Mouse (Mus musculus) midbrain, embryonic 11.5 days (tissue): Measurements from ENCODE around the gene Slc35f3. TPM values are rescaled to one million over a fixed set of nuclear protein-coding genes. Genes with fewer than 3 reads are reported as not detected.
A peak's percentile ranks its signal among the peaks of the same experiment; 100 is the strongest.

Experiments used
- ATAC-seq: fragments of 200-750 bp; cut with Nextera tagmentation; 2 replicates; pipeline ENCODE4 v1.8.0; 2017; ENCODE audit warnings: moderate TSS enrichment, moderate library complexity; ENCODE audit not compliant: low FRiP score
- DNase-seq: peaks from one replicate; pipeline ENCODE4 v3.0.0; 2015; ENCODE audit warnings: low spot score; ENCODE audit errors: missing footprints
- H3K27ac ChIP-seq: fragments of 300-500 bp; sonication (generic); 2 replicates; pipeline ENCODE4 v1.5.1; 2014; ENCODE audit warnings: low read depth, low read length
- H3K27me3 ChIP-seq: fragments of 300-500 bp; sonication (generic); 2 replicates; pipeline ENCODE4 v1.6.1; 2014; ENCODE audit warnings: mild to moderate bottlenecking, low read length, moderate library complexity, mixed read lengths; ENCODE audit not compliant: control insufficient read depth, insufficient read depth
- H3K36me3 ChIP-seq: fragments of 300-500 bp; sonication (generic); 2 replicates; pipeline ENCODE4 v1.6.1; 2014; ENCODE audit warnings: mild to moderate bottlenecking, low read length, moderate library complexity, mixed read lengths; ENCODE audit not compliant: control insufficient read depth, insufficient read depth
- H3K4me1 ChIP-seq: fragments of 300-500 bp; sonication (generic); 2 replicates; pipeline ENCODE4 v1.6.1; 2014; ENCODE audit warnings: low read length; ENCODE audit not compliant: control insufficient read depth, insufficient read depth
- H3K4me2 ChIP-seq: fragments of 300-500 bp; sonication (generic); 2 replicates; pipeline ENCODE4 v1.6.1; 2014; ENCODE audit warnings: mild to moderate bottlenecking, moderate library complexity
- H3K4me3 ChIP-seq: fragments of 300-500 bp; sonication (generic); 2 replicates; pipeline ENCODE4 v1.5.1; 2014; ENCODE audit warnings: low read depth, low read length
- H3K9ac ChIP-seq: fragments of 300-500 bp; sonication (generic); 2 replicates; pipeline ENCODE4 v1.6.1; 2014; ENCODE audit warnings: low read length
- H3K9me3 ChIP-seq: fragments of 300-500 bp; sonication (generic); 2 replicates; pipeline ENCODE4 v1.6.1; 2016; ENCODE audit warnings: low read length; ENCODE audit not compliant: control insufficient read depth
- WGBS: fragments of 180-500 bp; shearing (Covaris S2); extraction: QIAGEN DNeasy Blood & Tissue Kit; methylation state at CpG from one replicate; pipeline ENCODE4 v1.1.7; 2014; 5-methylcytosine and 5-hydroxymethylcytosine counted together
- polyA plus RNA-seq: library from polyadenylated mRNA; unstranded; fragments of >200 nt; fragmentation: Nextera tagmentation; extraction: Ambion mirVana; gene quantifications from 2 replicates; pipeline ENCODE4 v1.2.1, GENCODE M21; 2014

The Slc35f3 gene
- polyA plus RNA-seq, 1 experiment from 2014 or later: not detected

DNA sequence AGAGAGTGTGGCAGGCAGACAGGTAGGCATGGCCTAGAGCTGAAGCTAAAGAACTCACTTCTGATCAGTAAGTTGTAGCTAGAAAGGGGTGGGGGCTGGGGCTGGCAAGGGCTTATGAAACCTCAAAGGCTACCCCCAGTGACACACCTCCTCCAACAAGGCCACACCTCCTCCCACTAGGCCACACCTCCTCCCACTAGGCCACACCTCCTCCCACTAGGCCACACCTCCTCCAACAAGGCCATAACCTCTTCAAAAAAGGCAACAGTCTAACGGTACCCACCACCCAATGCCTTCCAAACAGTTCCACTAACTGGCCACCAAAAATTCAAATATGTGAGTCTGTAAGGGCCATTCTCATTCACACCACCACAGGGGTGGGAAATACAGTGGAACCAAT, 54.9 kb downstream of the Slc35f3 start:
- WGBS: 73% methylated on average over 1 of the region's 1 CpGs
- Histone ChIP-seq H3K4me3 (no peak overlapping the region), H3K27me3 (no peaks in the 10 kb centered on the region), H3K36me3 (no peaks in the 10 kb centered on the region), H3K9me3 (no peaks in the 10 kb centered on the region; the same call in 1 of the 2 replicates), H3K4me2 (no peak overlapping the region), H3K4me1 (no peaks in the 10 kb centered on the region), H3K9ac (no peak overlapping the region), H3K27ac (no peak overlapping the region)
- DNase-seq: no peak
- no peak for ATAC-seq

DNA sequence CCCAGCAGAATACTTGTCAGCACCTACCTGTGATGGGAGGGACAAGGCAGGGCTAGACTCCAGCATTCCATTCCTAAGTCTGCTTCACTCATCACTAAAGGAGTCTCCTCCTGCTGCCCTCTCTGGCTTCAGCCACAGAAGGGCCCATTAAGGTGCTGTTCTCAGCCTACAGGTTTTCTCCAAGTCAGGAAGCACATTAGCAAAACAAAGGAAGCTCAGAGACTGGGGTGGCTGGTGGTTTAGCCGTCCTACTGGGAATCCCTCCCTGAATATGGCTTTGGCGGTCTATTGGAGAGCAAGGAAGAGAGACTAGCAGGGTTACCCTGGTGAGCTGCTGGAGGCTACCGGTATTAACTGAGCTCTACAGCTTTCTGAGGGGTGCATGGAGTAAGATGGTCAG, 59.6 kb downstream of the Slc35f3 start:
- H3K4me1 ChIP-seq: no peaks in the 10 kb centered on the region
- no peak for DNase-seq
- no peaks in the 10 kb centered on the region for H3K27me3 ChIP-seq
- H3K9ac ChIP-seq: no peak overlapping the region
- no peak for ATAC-seq
- no peaks in the 10 kb centered on the region; the same call in 1 of the 2 replicates for H3K9me3 ChIP-seq
- no peak overlapping the region for H3K4me2 ChIP-seq
- H3K36me3 ChIP-seq: no peaks in the 10 kb centered on the region
- no peak overlapping the region for H3K4me3 ChIP-seq
- WGBS: 27% methylated on average over 3 of the region's 3 CpGs
- no peak overlapping the region for H3K27ac ChIP-seq

DNA sequence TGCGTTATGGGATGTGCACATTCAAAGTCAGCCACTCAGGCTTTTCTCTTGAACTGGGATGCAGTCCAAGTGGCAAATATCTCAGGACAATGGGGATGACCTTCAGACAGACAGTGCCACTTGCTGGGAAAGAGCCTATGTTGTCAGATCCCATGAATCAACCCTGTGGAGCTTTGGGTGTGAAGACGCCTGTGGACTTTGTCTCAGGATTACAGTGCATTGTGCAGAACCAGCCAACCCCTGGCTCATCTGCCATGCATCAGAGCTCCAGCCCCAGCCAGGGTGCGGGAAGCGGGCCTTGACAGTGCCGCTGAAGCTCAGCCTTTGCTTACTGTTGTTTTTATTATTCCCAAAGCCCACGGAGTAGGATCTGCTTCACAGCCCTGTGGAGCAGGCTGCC, 60.9 kb downstream of the Slc35f3 start:
- no peak for DNase-seq
- no peak overlapping the region; the same call in 1 of the 2 replicates for H3K27ac ChIP-seq
- H3K9ac ChIP-seq: no peak overlapping the region
- no peaks in the 10 kb centered on the region for H3K36me3 ChIP-seq
- WGBS: 30% methylated on average over 6 of the region's 6 CpGs
- no peaks in the 10 kb centered on the region for H3K4me1 ChIP-seq
- peak; percentile 46; the same call in 1 of the 2 replicates for ATAC-seq
- H3K9me3 ChIP-seq: no peaks in the 10 kb centered on the region; the same call in 1 of the 2 replicates
- H3K4me2 ChIP-seq: no peak overlapping the region
- no peaks in the 10 kb centered on the region for H3K27me3 ChIP-seq
- no peak overlapping the region for H3K4me3 ChIP-seq

DNA sequence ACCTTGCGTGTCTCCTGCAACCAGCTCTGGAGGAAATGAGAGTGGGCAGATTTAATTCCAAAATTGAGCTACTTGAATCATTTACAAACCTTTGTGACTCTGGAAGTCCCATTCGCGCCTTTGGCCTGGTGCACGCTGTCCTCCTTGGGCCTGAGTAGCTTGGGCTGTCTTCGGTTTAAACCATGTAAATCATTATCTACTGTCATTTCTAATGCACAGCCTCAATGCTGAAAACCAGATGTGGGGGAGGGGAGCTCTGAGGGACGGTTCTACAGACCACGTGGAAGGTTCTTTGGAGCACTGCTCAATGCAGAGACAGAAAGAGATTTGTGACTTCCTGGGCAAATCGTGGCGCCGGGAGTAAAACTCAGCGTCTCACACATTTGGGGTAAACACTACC, 61.7 kb downstream of the Slc35f3 start:
- H3K27me3 ChIP-seq: no peaks in the 10 kb centered on the region
- H3K9me3 ChIP-seq: no peaks in the 10 kb centered on the region; the same call in 1 of the 2 replicates
- DNase-seq: no peak
- peak overlapping the region; percentile 30; the same call in 1 of the 2 replicates for H3K27ac ChIP-seq
- WGBS: 80% methylated on average over 11 of the region's 11 CpGs
- no peaks in the 10 kb centered on the region for H3K36me3 ChIP-seq
- H3K9ac ChIP-seq: 0 out of 2 replicates have a peak overlapping the region, but pooled peaks have one; percentile 20
- H3K4me1 ChIP-seq: no peaks in the 10 kb centered on the region
- no peak overlapping the region for H3K4me3 ChIP-seq
- no peak for ATAC-seq
- no peak overlapping the region for H3K4me2 ChIP-seq

DNA sequence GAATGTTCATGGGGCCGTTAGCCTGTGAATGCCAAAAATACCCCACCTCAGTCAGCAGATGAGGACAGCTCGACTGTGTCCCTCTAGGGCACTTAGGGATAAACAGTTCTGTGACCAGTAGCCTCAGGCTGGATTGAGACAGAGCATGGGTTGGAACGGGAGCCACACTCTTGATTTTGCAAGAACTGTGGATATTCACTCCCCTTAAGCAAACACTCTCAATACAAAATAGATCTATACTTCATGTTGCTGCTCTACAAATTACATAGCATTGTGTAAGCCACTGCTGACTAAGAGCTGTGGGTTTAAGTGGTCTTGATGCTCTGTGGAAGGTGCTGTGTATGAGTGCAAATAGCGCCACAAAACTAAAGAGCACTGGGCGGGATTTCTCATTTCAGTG, 62.3 kb downstream of the Slc35f3 start:
- WGBS: 66% methylated on average over 5 of the region's 5 CpGs
- no peak overlapping the region for H3K27ac ChIP-seq
- H3K4me1 ChIP-seq: no peaks in the 10 kb centered on the region
- H3K27me3 ChIP-seq: no peaks in the 10 kb centered on the region
- ATAC-seq (no peak), DNase-seq (no peak)
- H3K9me3 ChIP-seq: no peaks in the 10 kb centered on the region; the same call in 1 of the 2 replicates
- no peaks in the 10 kb centered on the region for H3K36me3 ChIP-seq
- no peak overlapping the region for H3K4me3 ChIP-seq
- H3K9ac ChIP-seq: no peak overlapping the region
- H3K4me2 ChIP-seq: no peak overlapping the region

DNA sequence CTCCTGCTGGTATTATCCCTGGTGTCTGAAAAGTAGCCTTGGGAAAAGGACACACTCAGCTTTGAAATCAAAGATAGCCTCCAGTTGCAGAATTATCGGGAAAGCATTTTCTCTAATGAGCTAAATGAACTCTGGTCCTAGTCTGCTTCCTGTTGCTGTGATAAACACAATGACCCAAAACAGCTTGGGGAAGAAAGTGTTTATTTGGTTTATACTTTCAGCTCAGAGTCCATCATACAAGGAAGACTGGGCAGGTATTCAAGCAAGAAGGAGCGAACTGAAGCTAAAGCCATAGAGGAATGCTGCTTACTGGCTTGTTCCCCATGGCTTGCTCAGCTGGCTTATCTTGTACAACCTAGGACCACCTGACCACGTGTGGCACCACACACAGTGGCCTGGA, 67.9 kb downstream of the Slc35f3 start:
- H3K27ac ChIP-seq: no peak overlapping the region
- no peaks in the 10 kb centered on the region for H3K27me3 ChIP-seq
- no peak overlapping the region for H3K4me3 ChIP-seq
- no peak for DNase-seq
- H3K9me3 ChIP-seq: no peaks in the 10 kb centered on the region
- H3K36me3 ChIP-seq: no peaks in the 10 kb centered on the region
- 77% methylated on average over 3 of the region's 3 CpGs for WGBS
- no peak overlapping the region for H3K4me2 ChIP-seq
- no peaks in the 10 kb centered on the region for H3K4me1 ChIP-seq
- ATAC-seq: no peak
- H3K9ac ChIP-seq: no peak overlapping the region

DNA sequence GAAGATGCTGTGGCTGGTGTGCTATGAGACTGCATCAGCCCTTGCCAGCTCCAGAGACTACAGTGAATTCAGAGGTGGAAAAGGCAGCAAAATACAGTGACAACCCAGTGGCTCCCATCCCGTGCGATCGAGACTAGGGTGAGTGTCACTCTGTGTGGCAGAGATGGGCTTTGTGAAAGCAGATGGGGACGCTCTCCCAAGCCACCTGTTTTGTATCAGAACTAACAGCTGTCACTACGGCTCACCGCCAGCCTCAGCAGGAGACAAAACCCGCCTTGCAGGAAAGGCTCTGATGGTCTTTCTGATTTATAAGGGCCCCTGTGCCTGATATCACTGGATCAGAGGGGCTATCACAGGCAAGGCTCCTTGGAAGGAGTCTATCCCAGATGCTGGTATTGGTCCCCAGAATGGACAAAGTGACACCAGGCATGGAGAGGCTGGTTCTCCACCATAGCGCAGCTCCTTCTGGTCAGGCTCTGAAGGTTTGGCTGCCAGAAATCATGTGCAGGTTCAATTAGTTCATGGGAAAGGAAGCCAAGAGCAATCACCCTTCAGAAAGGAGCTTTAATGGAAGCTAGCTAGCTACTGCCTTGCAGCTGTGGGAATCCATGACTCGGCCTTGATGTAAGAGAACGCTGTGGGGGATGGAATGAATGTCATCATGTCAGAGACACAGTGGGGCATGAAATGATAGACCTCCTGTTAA, 70.1 kb downstream of the Slc35f3 start:
- Histone ChIP-seq H3K36me3 (no peaks in the 10 kb centered on the region), H3K4me3 (no peak overlapping the region), H3K4me1 (no peaks in the 10 kb centered on the region), H3K9me3 (no peaks in the 10 kb centered on the region), H3K4me2 (no peak overlapping the region), H3K27me3 (no peaks in the 10 kb centered on the region), H3K27ac (no peak overlapping the region), H3K9ac (no peak overlapping the region)
- no peak for DNase-seq
- WGBS: 84% methylated on average over 10 of the region's 10 CpGs
- ATAC-seq: no peak

DNA sequence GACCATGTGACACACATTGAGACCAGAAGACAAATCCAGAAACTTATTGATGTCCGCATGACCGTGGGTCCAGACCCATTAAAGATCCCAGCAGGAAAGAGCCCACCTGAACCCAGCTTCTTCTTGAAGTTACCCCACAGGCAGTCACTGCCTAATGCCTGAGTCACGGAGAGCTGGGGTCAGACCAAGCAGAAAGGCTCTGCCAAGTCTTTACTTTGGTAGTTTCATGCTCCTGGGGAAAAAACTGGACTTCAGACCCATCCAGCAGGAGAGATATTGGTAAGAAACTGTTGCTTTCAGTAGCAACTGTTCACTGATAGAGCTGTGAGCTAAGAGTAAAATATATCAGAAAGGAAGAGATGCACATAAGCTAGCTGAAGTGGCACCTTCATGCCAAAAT, 73.5 kb downstream of the Slc35f3 start:
- WGBS: 88% methylated on average over 3 of the region's 3 CpGs
- Histone ChIP-seq H3K27ac (no peak overlapping the region), H3K27me3 (no peaks in the 10 kb centered on the region), H3K4me2 (no peak overlapping the region), H3K4me3 (no peak overlapping the region), H3K9me3 (no peaks in the 10 kb centered on the region), H3K9ac (no peak overlapping the region), H3K36me3 (no peaks in the 10 kb centered on the region), H3K4me1 (no peaks in the 10 kb centered on the region)
- ATAC-seq (no peak), DNase-seq (no peak)

DNA sequence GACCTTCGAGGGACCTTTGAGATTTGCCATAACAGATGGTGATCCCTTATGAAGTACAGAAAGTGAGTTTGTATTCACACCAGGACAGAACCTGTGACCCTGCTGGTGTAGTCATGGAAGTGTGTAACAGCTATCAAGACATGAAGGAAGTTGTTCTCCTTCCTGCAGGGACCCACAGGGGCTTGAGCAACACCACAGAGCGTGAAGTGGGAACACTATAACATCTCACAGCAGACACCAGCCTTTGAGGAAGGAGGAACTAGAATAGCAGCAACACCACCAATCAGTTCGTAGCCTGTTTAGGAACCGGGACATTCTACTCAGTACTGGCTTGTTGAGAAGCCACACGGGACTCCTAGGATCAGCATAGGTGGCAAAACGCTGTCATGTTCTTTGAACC, 81.2 kb downstream of the Slc35f3 start:
- Histone ChIP-seq H3K9me3 (no peaks in the 10 kb centered on the region), H3K4me3 (no peak overlapping the region), H3K4me1 (no peaks in the 10 kb centered on the region), H3K27me3 (no peaks in the 10 kb centered on the region), H3K27ac (no peak overlapping the region), H3K36me3 (no peaks in the 10 kb centered on the region), H3K4me2 (no peak overlapping the region), H3K9ac (no peak overlapping the region)
- 92% methylated on average over 6 of the region's 6 CpGs for WGBS
- DNase-seq (no peak), ATAC-seq (no peak)
